Mouse (Mus musculus): ENCODE data around the gene Socs2. TPM values are rescaled to one million over a fixed set of nuclear protein-coding genes. Genes with fewer than 3 reads are reported as not detected.

Socs2 gene
- total and polyA plus RNA-seq, 2 experiments from 2014 or later: 103 to 137 TPM

DNA sequence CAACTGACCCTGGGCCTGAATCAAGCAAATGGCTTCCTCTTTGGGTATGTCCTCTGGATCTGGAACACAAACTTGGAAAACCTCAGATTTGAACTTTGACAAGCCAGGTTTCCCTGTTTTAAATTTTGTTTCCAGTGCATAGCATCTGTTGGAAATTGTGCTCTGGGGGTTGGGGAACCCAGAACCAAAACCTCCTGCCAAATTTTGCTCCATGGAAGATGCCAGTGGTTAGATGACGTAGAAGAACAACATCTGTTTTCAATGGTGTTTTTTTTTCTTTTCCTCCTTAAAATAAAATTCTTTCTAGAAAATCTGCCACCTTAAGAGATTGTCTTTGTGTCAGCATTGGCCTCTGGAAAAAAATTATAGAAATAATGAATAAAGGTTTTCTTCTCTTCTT is 31.9 kb downstream of the Socs2 start:
- H3K9me3 ChIP-seq (replicated peaks; ENCODE audit: control insufficient read depth, low read length): peaks cover 5% of the 10 kb centered on the region; the same call in 1 of the 2 replicates
- peaks cover 11% of the 10 kb centered on the region for H3K4me1 ChIP-seq (ENCODE audit: control insufficient read depth, insufficient read depth)
- H3K27ac ChIP-seq (ENCODE audit: low read depth): no peak overlapping the region
- no peak overlapping the region for H3K4me3 ChIP-seq (ENCODE audit: low read depth, low read length)
- 84% methylated on average over 1 of the region's 1 CpGs for WGBS
- 0 out of 2 replicates have a peak, but pooled peaks cover 8% of the 10 kb centered on the region for H3K36me3 ChIP-seq (replicated peaks; ENCODE audit: control insufficient read depth, insufficient read depth, low read length)
- no peak for ATAC-seq (ENCODE audit: insufficient read depth, low read depth)
- no peak overlapping the region for H3K9ac ChIP-seq (replicated peaks; ENCODE audit: low read depth, low read length)
- H3K4me2 ChIP-seq (ENCODE audit: low read depth, low read length): no peak overlapping the region
- TF ChIP-seq CTCF (IDR thresholded peaks at IDR 0.05; ENCODE audit: low read depth) (no peak), EP300 (IDR thresholded peaks at IDR 0.05; ENCODE audit: low read depth) (no peak)
- no peaks in the 10 kb centered on the region for H3K27me3 ChIP-seq (ENCODE audit: control insufficient read depth, insufficient read depth, low read length)
- DNase-seq (ENCODE audit: low spot score): no peak

DNA sequence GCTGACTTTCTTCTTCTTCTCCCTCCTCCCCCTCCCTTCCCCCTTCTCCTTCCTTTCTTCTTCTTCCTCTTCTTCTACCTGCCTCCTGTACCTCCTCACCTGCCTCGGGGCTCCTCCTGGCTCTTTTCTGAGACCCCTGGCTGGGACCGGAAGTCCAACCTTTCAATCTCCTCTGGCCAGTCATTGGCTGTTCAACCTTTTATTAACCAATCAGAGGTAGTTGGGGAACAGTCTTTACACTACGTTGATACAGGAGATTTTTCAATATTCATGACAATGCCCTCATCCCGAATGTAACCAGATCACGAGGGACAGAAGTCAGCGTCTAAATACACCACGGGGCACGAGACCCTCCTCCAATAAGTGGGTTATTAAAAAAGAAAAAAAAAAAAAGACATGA is 32.5 kb downstream of the Socs2 start:
- H3K4me2 ChIP-seq (ENCODE audit: low read depth, low read length): no peak overlapping the region
- no peak for ATAC-seq (ENCODE audit: insufficient read depth, low read depth)
- no peak overlapping the region for H3K9ac ChIP-seq (replicated peaks; ENCODE audit: low read depth, low read length)
- TF ChIP-seq CTCF (IDR thresholded peaks at IDR 0.05; ENCODE audit: low read depth): no peak
- no peak for TF ChIP-seq EP300 (IDR thresholded peaks at IDR 0.05; ENCODE audit: low read depth)
- 0 out of 2 replicates have a peak, but pooled peaks cover 8% of the 10 kb centered on the region for H3K36me3 ChIP-seq (replicated peaks; ENCODE audit: control insufficient read depth, insufficient read depth, low read length)
- H3K4me1 ChIP-seq (ENCODE audit: control insufficient read depth, insufficient read depth): peaks cover 9% of the 10 kb centered on the region
- 84% methylated on average over 8 of the region's 8 CpGs for WGBS
- H3K4me3 ChIP-seq (ENCODE audit: low read depth, low read length): no peak overlapping the region
- peaks cover 7% of the 10 kb centered on the region; the same call in 1 of the 2 replicates for H3K9me3 ChIP-seq (replicated peaks; ENCODE audit: control insufficient read depth, low read length)
- H3K27me3 ChIP-seq (ENCODE audit: control insufficient read depth, insufficient read depth, low read length): no peaks in the 10 kb centered on the region
- H3K27ac ChIP-seq (ENCODE audit: low read depth): no peak overlapping the region
- no peak for DNase-seq (ENCODE audit: low spot score)

DNA sequence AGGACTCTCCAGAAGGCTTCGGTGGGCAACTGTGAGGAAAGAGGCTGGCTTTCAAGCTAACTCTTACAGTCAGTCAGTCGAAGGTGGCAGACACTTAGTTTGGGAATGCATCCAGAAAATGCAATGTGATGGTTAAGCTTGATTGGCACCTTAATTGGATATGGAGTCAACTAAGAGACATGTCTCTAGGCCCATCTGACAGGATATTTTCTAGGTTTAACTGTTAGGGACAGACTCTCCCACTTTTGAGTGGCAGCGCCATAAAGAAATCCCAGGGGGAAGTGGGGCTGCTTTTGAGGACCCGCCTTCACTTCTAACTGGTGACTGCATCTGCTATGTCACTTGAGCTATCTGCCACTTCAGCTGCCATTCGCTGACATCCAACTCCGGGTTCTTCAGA is 43.6 kb downstream of the Socs2 start:
- Histone ChIP-seq H3K9ac (replicated peaks; ENCODE audit: low read depth, low read length) (no peak overlapping the region), H3K4me3 (ENCODE audit: low read depth, low read length) (no peak overlapping the region), H3K4me1 (ENCODE audit: control insufficient read depth, insufficient read depth) (no peaks in the 10 kb centered on the region), H3K27ac (ENCODE audit: low read depth) (no peak overlapping the region), H3K36me3 (replicated peaks; ENCODE audit: control insufficient read depth, insufficient read depth, low read length) (no peaks in the 10 kb centered on the region), H3K9me3 (replicated peaks; ENCODE audit: control insufficient read depth, low read length) (no peaks in the 10 kb centered on the region), H3K27me3 (ENCODE audit: control insufficient read depth, insufficient read depth, low read length) (no peaks in the 10 kb centered on the region), H3K4me2 (ENCODE audit: low read depth, low read length) (no peak overlapping the region)
- ATAC-seq (ENCODE audit: insufficient read depth, low read depth) (no peak), DNase-seq (ENCODE audit: low spot score) (no peak)
- no peak for TF ChIP-seq EP300 (IDR thresholded peaks at IDR 0.05; ENCODE audit: low read depth)
- TF ChIP-seq CTCF (IDR thresholded peaks at IDR 0.05; ENCODE audit: low read depth): no peak
- 80% methylated on average over 6 of the region's 6 CpGs for WGBS

DNA sequence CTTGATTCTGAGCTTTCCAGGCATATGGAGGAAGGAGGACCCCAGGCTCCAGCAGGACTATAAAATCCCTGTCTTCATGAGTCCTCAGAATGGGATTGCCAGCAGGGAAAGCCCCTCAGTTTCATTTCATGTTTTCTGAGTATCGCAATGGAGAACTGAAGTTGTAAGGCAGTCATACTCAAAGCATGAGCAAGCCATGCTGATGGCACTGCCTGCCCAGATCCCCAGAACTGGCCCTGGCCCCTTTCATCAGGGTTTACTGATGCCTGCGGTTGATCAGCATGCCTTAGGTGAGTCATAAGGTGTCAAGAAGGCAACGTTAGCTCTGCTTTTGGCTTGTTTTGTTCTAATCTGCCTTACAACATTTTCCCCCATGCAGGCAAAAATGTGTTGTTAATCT is 45.0 kb downstream of the Socs2 start:
- H3K9ac ChIP-seq (replicated peaks; ENCODE audit: low read depth, low read length): no peak overlapping the region
- H3K36me3 ChIP-seq (replicated peaks; ENCODE audit: control insufficient read depth, insufficient read depth, low read length): no peaks in the 10 kb centered on the region
- H3K9me3 ChIP-seq (replicated peaks; ENCODE audit: control insufficient read depth, low read length): no peaks in the 10 kb centered on the region
- H3K4me3 ChIP-seq (ENCODE audit: low read depth, low read length): no peak overlapping the region
- no peaks in the 10 kb centered on the region for H3K4me1 ChIP-seq (ENCODE audit: control insufficient read depth, insufficient read depth)
- ATAC-seq (ENCODE audit: insufficient read depth, low read depth): no peak
- DNase-seq (ENCODE audit: low spot score): no peak
- H3K4me2 ChIP-seq (ENCODE audit: low read depth, low read length): no peak overlapping the region
- 75% methylated on average over 3 of the region's 3 CpGs for WGBS
- no peak for TF ChIP-seq CTCF (IDR thresholded peaks at IDR 0.05; ENCODE audit: low read depth)
- no peak for TF ChIP-seq EP300 (IDR thresholded peaks at IDR 0.05; ENCODE audit: low read depth)
- H3K27ac ChIP-seq (ENCODE audit: low read depth): no peak overlapping the region
- no peaks in the 10 kb centered on the region for H3K27me3 ChIP-seq (ENCODE audit: control insufficient read depth, insufficient read depth, low read length)

DNA sequence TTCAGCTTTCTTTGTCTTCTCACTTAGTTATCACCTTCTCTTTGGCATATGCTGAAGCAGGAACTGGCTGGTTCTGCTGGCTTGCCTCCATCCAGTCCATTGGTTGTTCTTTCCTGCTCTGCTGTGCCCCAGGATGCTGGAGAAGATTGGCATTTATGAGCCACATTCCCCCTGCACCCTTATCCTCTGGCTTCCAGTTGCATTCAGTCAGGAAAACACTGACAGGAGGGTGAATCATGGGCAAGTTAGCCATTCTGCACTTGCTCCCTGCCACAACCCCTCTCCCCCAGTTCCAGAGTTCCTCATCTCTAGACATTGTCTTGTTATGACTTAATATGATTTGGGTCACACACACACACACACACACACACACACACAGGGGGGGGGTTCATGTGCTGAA is 47.8 kb downstream of the Socs2 start:
- no peak overlapping the region for H3K4me3 ChIP-seq (ENCODE audit: low read depth, low read length)
- no peak overlapping the region for H3K27ac ChIP-seq (ENCODE audit: low read depth)
- H3K4me2 ChIP-seq (ENCODE audit: low read depth, low read length): no peak overlapping the region
- H3K9ac ChIP-seq (replicated peaks; ENCODE audit: low read depth, low read length): no peak overlapping the region
- no peaks in the 10 kb centered on the region for H3K4me1 ChIP-seq (ENCODE audit: control insufficient read depth, insufficient read depth)
- no peak for DNase-seq (ENCODE audit: low spot score)
- no peak for ATAC-seq (ENCODE audit: insufficient read depth, low read depth)
- H3K9me3 ChIP-seq (replicated peaks; ENCODE audit: control insufficient read depth, low read length): peaks cover 6% of the 10 kb centered on the region; the same call in 1 of the 2 replicates
- TF ChIP-seq EP300 (IDR thresholded peaks at IDR 0.05; ENCODE audit: low read depth): no peak
- TF ChIP-seq CTCF (IDR thresholded peaks at IDR 0.05; ENCODE audit: low read depth): no peak
- H3K36me3 ChIP-seq (replicated peaks; ENCODE audit: control insufficient read depth, insufficient read depth, low read length): no peaks in the 10 kb centered on the region
- H3K27me3 ChIP-seq (ENCODE audit: control insufficient read depth, insufficient read depth, low read length): no peaks in the 10 kb centered on the region

DNA sequence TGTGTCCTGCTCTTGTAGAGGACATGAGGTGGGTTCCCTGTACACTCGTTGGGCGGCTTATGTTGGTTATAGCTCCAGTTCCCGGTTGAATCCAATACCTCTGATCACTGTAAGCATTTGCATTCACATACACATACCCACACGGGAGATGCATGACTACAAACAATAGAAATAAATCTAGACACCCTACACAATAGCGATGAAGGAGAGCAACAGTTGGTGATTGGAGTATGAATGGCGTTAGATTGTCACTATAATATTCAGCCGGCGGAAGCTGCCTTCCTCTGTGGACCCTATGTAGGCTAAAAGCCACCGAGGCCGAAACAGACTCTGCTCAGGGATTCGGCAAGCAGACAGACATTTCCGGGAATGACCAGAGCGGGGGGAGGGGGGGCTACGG is 48.8 kb downstream of the Socs2 start:
- TF ChIP-seq CTCF (IDR thresholded peaks at IDR 0.05; ENCODE audit: low read depth): no peak
- TF ChIP-seq EP300 (IDR thresholded peaks at IDR 0.05; ENCODE audit: low read depth): no peak
- Histone ChIP-seq H3K9me3 (replicated peaks; ENCODE audit: control insufficient read depth, low read length) (peaks cover 6% of the 10 kb centered on the region; the same call in 1 of the 2 replicates), H3K36me3 (replicated peaks; ENCODE audit: control insufficient read depth, insufficient read depth, low read length) (no peaks in the 10 kb centered on the region), H3K9ac (replicated peaks; ENCODE audit: low read depth, low read length) (no peak overlapping the region), H3K4me3 (ENCODE audit: low read depth, low read length) (no peak overlapping the region), H3K4me1 (ENCODE audit: control insufficient read depth, insufficient read depth) (no peaks in the 10 kb centered on the region), H3K4me2 (ENCODE audit: low read depth, low read length) (no peak overlapping the region), H3K27me3 (ENCODE audit: control insufficient read depth, insufficient read depth, low read length) (no peaks in the 10 kb centered on the region), H3K27ac (ENCODE audit: low read depth) (no peak overlapping the region)
- no peak for ATAC-seq (ENCODE audit: insufficient read depth, low read depth)
- DNase-seq (ENCODE audit: low spot score): no peak
- 87% methylated on average over 14 of the region's 14 CpGs for WGBS
